Mouse (Mus musculus) layer of hippocampus, postnatal 25 days (tissue): ENCODE measurements at regions not wholly inside any gene's neighbourhood (a gene's known extent, or its start where the extent isn't known, plus 50 kb on each side); places are given as distances from the start of the nearest gene placed in this dataset.

Experiments used
- DNase-seq, 2 experiments: peaks; one replicate each; pipeline ENCODE4 v3.0.0; 2022; ENCODE audit warnings: mixed read lengths in 2 of 2, low spot score in 1 of 2; ENCODE audit errors: extremely low spot score in 1 of 2

- DNase-seq: no peak
Observed at GRCm38 (mm10) chr7:71648314-71648713, 297.0 kb upstream of the Gm10295 start.

- DNase-seq: no peak
Observed at GRCm38 (mm10) chr7:71646944-71647343, 295.7 kb upstream of the Gm10295 start.

- DNase-seq: peak in 1 of 2 experiments; percentile 3
Observed at GRCm38 (mm10) chr7:71623048-71623447, 271.8 kb upstream of the Gm10295 start.

GRCm38 (mm10) chr7:71603159-71603558 lies 251.9 kb upstream of the Gm10295 start:
- no peak for DNase-seq

GRCm38 (mm10) chr7:71596780-71597179 lies 245.5 kb upstream of the Gm10295 start:
- DNase-seq: no peak

- DNase-seq: no peak
Observed at GRCm38 (mm10) chr7:71587626-71588025, 236.3 kb upstream of the Gm10295 start.

GRCm38 (mm10) chr7:71583443-71584055 lies 232.3 kb upstream of the Gm10295 start:
- no peak for DNase-seq

GRCm38 (mm10) chr7:71581746-71582145 lies 230.5 kb upstream of the Gm10295 start:
- DNase-seq: no peak

- no peak for DNase-seq
Observed at GRCm38 (mm10) chr7:71560296-71560936, 209.1 kb upstream of the Gm10295 start.

- no peak for DNase-seq
Observed at GRCm38 (mm10) chr7:71556473-71556872, 205.2 kb upstream of the Gm10295 start.

GRCm38 (mm10) chr7:71555476-71555875 lies 204.2 kb upstream of the Gm10295 start:
- no peak for DNase-seq

- no peak for DNase-seq
Observed at GRCm38 (mm10) chr7:71546606-71547213, 195.4 kb upstream of the Gm10295 start.

GRCm38 (mm10) chr7:71541467-71541866 lies 190.2 kb upstream of the Gm10295 start:
- no peak for DNase-seq

- DNase-seq: no peak
Observed at GRCm38 (mm10) chr7:71533109-71533508, 181.8 kb upstream of the Gm10295 start.

GRCm38 (mm10) chr7:71531496-71531895 lies 180.2 kb upstream of the Gm10295 start:
- no peak for DNase-seq

GRCm38 (mm10) chr7:71530922-71531321 lies 179.6 kb upstream of the Gm10295 start:
- no peak for DNase-seq

GRCm38 (mm10) chr7:71526152-71526551 lies 174.9 kb upstream of the Gm10295 start:
- no peak for DNase-seq

- no peak for DNase-seq
Observed at GRCm38 (mm10) chr7:71524577-71525126, 173.4 kb upstream of the Gm10295 start.

GRCm38 (mm10) chr7:71524119-71524518 lies 172.8 kb upstream of the Gm10295 start:
- DNase-seq: no peak

- no peak for DNase-seq
Observed at GRCm38 (mm10) chr7:71507379-71507778, 156.1 kb upstream of the Gm10295 start.

- DNase-seq: no peak
Observed at GRCm38 (mm10) chr7:71500719-71501118, 149.4 kb upstream of the Gm10295 start.

GRCm38 (mm10) chr7:71498123-71498522 lies 146.8 kb upstream of the Gm10295 start:
- DNase-seq: no peak
